Mouse (Mus musculus) cerebellum, postnatal 14 days (tissue): Measurements from ENCODE around the gene Pigt.
A peak's percentile ranks its signal among the peaks of the same experiment; 100 is the strongest.

ENCODE experiments used
- DNase-seq, 2 experiments: peaks; one replicate each; pipeline ENCODE4 v3.0.0; 2021; ENCODE audit warnings: mixed read lengths in 2 of 2

The Pigt gene

DNA sequence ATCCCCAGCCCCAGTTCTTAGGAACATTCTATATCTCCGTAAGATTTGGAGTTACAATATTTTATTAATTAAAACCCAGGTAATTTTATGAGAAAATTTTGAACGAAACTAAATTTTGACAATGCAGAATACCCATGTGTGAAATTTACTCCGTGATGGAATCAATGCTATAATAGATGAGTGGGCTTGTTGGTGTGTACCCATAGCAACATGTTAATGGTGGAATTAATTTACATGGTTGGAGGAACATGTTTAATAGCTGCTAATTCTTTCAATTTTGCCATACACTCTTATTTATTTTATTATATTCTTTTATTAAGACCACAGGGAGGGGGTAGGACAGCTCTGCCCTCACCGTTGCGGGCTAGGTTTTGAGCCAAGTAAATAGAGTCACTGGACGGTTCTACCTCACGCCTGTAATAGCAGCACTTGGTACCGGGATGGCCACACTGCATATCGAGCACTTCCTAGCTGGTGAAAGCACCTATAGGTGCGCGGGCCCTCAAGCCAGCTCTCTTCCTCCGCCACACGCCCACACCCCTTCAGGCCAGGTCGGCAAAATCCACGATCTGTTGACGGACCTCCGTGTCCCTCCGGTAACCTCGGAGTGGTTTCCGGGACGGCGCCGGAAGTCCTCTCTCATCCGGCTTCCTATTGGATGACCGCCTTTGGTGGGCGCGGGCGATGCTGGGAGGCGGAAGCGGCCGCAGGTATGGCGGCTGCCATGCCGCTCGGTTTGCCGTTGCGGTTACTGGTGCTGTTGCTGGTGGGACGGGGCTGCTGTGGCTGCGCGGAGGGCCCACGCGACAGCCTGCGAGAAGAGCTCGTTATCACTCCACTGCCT, at the start of gene Pigt:
TSS of gene Pigt (plus strand) at position 674 of the 844 bp plus-strand sequence.
- DNase-seq = peak; percentile 89 to 90

DNA sequence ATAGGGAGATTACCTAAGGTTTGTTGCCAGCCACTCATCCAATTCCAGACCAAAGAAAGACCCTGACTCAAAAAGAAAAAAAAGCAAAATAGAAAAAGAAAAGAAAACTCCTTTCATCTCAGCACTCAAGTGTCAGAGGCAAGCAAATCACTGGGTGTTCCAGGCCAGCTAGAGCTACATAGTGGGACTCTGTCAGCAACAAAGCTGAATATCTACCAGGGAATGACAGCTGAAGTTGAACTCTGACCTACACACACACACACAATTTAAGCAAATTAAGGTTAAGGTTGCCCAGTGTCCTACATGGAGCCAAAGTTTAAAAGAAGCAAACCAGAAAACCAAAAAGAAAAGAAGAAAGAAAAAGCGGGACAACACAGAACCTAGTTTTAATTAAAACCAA, 49.2 kb upstream of the Pigt start:
- no peak for DNase-seq

DNA sequence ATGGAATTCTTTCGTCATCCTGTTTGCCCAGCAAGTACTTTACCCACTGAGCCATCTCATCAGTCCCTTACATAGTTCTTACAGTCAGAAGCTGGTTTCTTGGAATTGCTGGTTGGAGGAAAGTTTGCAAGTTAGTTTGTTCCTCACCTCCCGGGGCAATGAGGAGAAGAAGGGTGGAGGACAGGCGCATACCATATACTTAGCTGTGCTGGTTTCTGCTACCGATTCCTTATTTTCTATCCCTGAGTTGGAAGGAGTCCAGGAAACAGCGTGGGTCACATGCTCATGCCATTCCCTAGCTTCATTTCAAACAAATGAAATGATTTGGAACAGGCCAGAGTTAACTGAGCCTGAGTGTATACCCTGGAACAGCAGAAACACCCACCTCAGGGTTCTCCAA, 48.4 kb upstream of the Pigt start:
- no peak for DNase-seq

DNA sequence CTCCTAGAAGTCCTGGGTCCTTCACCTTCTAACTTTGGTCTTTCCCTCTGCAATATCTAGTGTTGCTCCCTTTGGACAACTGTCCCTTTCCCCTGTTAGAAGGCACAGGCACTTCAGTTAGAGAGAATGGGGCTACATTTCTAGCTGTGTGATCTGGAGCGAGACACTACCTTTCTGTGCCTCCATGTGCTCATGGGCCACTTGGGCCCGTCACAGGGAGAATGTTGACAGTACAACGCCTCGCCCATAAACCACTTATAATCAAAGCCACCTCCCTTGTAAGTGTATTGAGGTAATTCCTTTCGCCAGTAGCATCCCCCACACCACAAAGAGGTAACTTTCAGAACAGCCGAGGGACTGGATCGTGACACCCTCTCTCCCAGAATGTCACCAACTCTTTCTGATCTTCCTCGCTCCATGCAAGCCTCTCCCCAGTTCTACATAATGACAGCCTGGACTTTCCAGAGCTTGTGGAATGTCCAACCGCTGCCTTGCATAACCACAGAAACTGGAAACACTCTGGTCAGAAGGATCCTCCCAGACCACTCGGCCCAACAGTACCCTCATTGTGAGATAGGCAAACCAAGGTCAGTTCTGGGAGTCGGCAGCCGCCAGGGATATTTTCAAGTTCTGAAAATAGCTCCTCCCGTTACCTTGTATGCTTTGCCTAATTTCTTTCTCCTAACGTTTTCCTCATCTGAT, 47.8 kb upstream of the Pigt start:
- DNase-seq = no peak

DNA sequence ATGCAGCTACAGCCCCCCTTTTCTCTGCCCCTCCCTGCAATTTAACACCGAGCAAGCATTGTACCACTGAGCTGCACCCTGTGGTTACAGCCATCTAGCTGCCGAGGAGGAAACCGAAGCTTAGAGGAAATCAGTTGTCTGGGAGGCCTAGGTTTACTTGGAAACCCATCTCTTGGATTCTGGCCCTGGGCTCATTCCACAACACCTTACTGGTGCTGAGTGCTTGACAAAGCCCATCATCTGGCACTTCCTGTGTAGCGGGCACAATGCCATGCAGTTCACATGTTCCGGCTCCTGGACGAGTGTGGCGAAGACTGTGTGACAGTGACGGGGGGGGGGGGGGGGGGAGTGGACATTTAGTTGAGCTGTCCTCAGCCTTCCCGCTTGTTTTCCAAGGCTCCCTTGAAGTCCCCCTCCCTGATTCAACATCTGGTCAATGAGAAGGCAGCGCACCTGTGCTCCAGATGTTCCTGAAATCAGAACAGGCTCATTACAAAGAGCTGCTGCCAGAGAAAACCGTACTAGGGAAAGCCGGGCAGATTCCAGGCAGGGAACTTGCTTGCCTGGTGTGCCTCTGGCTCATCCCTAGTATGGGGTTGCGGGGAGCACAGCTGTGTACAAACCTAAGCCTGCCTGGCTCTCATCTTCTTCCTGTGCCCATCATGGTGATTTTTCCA, 45.2 kb upstream of the Pigt start:
- DNase-seq = no peak

DNA sequence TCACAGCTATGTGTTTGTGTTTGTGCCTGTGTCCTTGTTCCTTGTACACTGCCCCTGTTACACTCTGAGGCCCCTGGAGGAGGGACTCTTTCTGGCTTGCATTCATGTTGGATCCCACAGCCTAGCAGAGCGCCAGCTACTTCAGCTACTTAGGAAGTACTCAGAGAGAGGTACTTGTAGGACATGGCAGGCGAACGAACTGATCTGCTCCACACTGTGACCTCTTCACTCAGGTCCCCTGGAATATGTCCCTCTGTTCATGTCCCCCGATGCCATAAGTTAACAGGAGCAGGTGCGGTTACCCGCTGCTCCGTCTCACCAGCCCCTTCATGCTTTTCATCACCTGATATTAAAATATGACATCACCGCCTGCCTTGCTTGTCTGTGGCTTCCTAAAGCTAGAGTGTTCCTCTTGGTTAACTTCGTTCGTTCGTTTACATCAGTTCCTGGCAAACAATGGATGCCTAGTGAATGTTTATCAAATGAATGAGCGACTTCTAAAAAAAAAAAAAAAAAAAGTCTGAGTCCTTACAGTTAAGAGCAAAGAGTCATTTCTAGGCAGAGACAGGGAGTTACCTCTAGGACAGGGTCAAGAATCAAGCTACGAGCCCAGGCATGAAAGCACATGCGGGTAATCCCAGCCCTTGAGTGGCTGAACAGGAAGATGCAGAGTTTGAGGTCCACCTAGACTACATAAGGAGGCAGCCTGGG, 44.1 kb upstream of the Pigt start:
- no peak for DNase-seq

DNA sequence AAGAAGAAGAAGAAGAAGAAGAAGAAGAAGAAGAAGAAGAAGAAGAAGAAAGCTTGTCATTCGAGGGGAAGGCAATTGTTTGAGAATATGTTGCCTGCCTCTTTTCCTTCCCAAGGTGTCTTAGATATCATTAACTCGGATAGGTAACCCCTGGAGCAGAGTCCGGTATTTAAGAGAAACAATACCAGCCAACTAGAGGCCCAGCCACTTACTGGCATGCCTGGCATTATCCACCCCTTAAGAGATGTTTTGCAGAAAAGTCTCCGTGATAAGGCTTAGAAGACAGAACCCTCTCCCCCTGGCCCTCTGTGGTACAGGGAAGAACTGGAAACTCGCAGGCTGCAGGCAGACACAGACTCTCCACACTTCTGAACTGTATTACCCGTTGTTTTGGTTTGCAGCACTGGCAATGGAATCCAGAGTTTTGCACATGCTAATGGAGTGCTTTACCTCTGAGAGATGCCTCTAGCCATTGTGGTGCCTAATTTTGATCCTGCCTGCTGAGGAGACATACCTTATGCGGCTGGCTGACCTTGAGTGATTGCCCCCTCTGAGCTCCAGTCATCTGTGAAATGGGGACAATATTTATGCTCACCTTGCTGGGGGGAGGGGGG, 43.3 kb upstream of the Pigt start:
- DNase-seq = no peak

DNA sequence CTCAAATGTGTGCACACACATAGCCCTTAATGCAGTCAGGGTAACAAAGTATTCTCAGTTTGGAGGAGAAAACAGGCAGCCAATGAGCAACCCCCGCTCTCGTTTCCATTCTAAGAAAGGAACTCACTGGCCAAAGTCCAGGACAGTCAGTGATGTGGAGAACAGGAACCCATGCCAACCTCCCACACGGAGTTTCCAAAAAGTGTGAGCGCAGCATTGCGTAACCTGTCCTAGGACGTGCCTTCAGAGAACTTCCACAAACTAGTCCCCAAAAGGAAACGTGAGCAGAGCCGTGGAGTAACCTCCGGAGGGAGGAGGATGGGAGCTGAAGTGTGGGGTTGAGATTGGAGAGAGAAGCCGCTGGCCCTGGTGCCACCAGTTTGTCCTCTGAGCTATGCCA, 42.5 kb upstream of the Pigt start:
- DNase-seq = no peak

DNA sequence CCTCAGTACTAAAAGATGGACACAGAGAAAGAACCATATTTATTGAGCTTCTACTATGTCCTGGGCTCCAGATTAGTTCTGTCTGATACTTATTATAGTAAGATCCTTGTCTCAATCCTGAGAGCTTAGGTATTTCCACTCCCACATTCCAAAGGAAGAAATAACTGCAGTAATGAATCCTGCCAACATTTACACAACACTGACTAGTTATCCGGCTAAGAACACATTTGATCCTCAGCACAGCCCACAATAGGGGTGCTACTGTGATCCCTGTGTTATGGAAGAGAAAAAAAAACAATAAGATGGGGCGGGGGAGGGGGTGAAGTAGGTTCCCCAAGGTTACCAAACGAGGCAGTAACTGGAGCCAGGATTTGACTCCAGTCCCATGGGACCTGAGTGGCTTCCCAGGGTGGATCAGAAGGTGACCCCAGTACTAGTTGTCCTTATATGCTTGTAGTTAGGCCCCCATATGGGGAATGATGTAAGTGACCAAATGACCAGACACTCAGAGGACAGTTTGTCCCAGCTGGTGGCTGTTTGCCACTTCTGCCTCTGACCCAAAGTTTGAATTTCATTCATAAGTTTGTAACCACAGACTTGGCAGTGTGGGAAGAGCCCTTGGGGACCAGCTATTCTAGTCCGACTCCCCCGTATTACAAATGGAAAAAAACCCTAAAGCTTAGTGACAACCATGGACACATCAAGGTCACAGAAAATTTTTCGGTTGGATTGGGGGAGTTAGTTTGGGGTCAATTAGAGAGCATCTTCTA, 41.7 kb upstream of the Pigt start:
- DNase-seq = no peak

DNA sequence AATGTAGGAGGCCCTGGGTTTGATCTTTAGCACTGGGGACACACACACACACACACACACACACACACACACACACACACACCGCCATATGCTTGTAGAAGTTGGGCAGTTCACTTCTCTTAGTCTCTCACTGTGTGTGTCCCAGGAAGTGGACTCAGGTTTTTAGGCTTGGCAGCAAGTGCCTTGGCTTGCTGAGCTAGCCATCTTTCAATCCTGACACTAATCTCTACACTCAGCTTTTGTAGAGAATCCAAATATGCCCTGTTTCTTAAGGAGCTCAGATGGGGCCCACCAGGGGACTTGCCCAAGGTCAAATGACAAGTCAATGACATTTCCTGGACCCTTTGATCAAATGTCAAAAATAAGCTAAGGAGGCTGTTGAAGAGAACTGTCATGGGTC, 40.9 kb upstream of the Pigt start:
- no peak for DNase-seq

DNA sequence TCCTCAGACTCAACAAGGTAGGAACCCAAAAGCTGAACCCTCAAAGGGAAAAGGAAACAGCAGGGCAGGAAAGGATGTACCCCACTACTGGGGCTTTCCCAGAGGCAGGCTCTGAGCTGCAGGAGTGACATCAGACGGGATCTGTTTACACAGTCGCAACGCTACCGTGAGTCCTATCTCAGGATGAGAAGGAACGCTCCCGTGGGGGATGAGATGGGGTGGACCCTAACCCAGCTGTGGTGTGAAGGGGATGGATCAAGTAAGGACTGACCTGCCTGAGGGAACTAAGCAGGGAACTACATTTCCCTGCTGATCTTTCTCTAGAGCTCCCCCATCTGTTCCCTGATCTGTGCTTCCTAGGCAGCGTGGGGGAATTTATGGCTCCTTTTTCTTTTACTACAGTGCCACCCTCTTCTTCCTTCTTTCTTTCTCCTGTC, 40.4 kb upstream of the Pigt start, which contains the start of gene Sys1:
TSS of gene Sys1 (plus strand) at position 101 of the 437 bp plus-strand sequence.
- DNase-seq = no peak

DNA sequence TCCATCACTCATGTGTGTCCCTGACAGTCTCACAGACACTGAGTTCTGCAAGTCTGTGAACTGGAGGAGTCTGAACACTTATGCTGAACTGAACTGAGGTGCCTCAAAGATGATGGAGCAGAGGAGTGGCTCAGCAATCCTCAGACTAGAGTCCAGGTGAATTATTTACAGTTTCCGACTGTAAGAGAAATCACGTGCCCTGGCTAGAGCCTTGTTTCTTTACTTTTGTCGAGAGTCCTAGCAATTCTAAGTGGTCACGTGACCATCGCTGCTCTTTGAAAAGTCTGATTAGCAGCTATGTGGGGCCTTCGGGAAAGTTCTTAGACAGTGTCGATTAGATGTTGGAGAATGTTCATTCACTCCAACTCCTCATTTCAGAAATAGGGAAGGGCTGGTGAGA, 39.4 kb upstream of the Pigt start:
- no peak for DNase-seq

DNA sequence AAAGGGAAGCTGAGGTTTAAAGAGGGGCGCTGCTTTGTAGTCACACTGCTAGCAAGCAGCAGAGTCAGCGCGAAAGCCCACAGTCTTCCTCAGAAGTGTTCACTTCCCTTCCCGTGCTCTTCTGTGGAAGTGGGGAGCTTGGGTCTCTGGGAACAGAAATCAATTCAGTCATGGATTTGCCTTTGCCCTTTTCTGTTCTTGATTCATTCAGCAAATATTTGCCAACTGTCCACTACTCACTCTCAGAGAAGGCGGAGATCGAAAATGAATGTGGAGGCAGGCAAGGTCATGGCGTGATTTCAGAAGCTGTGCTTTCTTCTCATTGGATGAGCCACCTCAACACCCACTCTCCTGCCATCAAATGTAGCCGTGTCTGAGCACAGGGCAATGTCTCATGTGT, 38.8 kb upstream of the Pigt start:
- no peak for DNase-seq

DNA sequence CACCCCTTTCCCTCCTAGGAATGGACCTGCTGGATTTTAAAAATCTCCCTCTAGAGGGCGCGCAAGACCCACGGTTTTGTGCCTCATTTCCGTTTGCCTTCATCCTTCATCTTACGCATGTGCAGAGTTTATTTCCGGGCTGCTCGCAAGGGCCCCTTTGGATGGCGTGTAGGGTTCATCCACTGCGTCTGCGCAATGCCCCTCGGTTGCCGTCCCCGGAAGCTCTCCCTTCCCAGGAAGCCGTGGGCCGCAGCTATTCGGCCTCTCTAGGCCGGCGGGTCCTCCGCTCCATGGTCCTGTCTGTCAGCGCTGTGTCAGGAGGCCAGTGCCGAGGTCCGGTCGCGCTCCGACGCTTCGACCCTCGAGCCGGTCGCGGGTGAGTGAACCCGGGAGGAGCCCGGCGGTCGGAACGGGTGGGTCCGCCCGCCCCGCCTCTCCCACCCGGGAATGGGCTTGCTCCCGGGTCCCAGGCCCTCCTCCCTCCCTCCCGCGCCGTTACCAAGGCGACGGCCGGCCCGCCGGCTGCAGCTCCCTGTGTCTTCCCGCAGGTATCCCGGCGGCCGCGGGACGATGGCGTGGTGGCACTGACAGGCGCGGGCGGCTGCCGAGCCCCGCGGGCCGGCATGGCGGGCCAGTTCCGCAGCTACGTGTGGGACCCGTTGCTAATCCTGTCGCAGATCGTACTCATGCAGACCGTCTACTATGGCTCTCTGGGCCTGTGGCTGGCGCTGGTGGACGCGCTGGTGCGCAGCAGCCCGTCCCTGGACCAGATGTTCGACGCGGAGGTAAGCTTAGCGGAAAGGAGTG, 36.4 kb upstream of the Pigt start, which contains the start of gene Gm20458:
TSS of gene Gm20458 (plus strand) at position 223 of the 807 bp plus-strand sequence.
- DNase-seq = peak; percentile 97

DNA sequence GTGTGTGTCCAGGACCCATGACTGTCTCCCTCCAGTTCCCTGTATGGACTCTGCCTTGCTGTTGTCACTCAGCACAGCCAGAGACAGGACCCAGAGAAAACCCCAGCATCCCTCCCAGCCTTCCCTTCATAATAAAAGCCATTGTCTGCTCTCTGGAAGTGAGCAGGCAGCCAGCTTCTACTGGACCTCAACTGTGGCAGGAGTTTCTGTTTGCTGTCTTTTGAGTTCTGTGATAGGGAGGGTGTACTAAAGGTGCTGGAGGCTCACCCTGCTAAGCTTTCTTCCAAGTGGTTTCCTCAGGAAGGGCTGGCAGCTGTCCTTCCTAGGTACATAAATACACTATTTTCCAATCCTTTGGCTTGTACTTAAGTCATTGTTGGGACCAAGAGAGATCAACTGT, 32.2 kb upstream of the Pigt start:
- no peak for DNase-seq

DNA sequence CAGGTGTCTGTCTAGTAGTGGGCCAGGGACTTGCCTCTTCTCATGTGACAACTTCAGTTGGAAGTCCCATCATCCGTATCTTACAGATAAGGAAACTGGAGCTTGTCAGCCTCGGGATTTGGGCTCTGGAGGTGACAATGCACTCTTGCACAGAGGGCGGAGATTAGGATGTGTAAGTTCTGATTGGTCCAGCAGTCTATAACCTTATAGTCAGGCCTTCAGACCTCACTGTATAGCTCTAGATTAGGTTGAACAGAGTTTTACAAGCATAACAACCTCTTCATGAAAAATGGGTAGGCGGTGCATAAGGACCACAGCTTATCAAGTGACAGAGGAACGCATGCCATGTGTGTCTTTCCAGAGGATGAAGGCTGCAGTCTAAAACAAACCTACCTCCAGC, 30.5 kb upstream of the Pigt start:
- DNase-seq = no peak

DNA sequence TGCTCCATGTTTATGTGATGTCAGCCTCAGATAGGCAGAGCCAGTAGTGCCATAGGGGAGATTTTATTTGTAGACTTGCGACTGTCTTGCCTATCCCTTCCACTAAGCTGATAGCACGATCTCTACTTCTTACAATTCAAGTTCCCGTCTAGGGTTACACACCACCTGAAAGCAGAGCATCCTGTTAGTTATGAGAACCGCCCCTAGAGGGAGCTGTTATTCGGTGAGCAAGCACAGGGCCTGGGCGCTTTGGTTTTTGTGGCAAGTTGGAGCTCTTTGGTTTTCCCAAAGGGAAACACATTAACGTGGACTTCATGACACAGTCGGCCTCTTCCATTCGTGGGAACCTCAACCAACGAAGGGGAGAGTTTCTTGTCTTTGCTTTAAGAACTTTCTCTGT, 27.1 kb upstream of the Pigt start:
- peak; percentile 72 to 79 for DNase-seq

DNA sequence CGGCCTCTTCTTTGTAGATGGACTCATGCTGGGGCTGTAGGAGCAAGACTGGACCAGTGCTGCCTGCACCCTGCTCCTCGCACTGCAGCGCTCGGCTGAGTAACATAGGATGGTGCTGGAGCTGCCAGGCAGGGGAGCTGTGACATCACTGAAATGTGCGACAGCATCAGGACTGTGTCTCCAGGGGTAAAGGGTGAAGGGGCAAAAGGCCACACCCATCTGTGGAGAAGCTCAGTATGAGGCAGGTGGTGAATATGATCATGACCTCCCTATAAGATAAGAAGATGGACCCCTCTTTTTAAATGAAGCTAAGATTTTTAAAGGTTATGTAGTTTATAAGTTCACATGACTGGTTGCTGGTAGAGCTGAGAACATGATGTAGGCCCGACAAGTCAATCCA, 23.7 kb upstream of the Pigt start, which contains the start of gene Trp53tg5:
TSS of gene Trp53tg5 (minus strand) at position 101 of the 400 bp plus-strand sequence.
- no peak for DNase-seq

DNA sequence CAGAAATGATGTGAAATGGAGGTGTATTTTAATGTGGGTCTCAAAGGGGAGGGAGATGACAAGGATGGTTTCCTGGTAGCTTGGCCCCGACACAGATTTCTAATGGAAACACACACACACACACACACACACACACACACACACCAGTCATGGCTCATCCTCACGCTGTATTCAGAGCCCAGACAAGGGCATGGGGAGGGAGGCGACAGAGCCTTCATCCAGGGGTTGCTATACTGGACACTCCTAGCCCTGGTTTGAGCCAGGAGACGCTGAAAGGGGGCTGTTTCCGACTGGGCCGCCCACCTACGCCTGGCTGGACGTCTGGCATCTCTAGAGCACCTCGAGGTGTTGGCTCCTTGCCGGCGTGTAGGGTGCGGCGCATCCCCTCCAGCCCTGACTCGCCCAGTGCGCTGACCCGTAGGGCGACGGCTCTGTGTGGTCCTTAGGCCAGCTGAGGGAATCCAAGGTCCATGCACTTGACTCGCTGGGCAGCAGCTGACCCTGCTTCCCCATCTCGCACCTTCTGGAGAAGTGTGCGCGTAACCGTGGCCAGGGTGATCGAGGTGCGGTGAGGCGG, 11.6 kb upstream of the Pigt start, which contains the start of gene Dbndd2:
TSS of gene Dbndd2 (plus strand) at position 426 of the 577 bp plus-strand sequence.
- no peak for DNase-seq
